Mouse (Mus musculus): Measurements from ENCODE around the gene Zfp821. TPM values are rescaled to one million over a fixed set of nuclear protein-coding genes. Genes with fewer than 3 reads are reported as not detected.

The Zfp821 gene
- polyA plus RNA-seq, 1 experiment from 2014 or later: 13.0 TPM

- no peak overlapping the region for H3K4me3 ChIP-seq (ENCODE audit: low read length)
- no peak overlapping the region for H3K27ac ChIP-seq (ENCODE audit: low read length)
- H3K9me3 ChIP-seq (ENCODE audit: control insufficient read depth, low read length): no peaks in the 10 kb centered on the region
- H3K36me3 ChIP-seq (ENCODE audit: control insufficient read depth, insufficient read depth, low read length): peaks cover 6% of the 10 kb centered on the region; the same call in 1 of the 2 replicates
- H3K4me1 ChIP-seq (ENCODE audit: control insufficient read depth, insufficient read depth, low read length): peaks cover 14% of the 10 kb centered on the region
- no peak overlapping the region for H3K9ac ChIP-seq (ENCODE audit: low read depth, low read length)
- no peak overlapping the region for H3K4me2 ChIP-seq (ENCODE audit: low read depth, low read length)
- WGBS: 88% methylated on average over 5 of the region's 5 CpGs
- ATAC-seq: no peak
- H3K27me3 ChIP-seq (replicated peaks; ENCODE audit: control insufficient read depth, insufficient read depth, low read length): no peaks in the 10 kb centered on the region
Observed at GRCm38 (mm10) chr8:109687248-109687647, 18.1 kb upstream of the Zfp821 start.

- peak overlapping the region; percentile 64 for H3K4me2 ChIP-seq (ENCODE audit: low read depth, low read length)
- ATAC-seq: no peak
- H3K9me3 ChIP-seq (ENCODE audit: control insufficient read depth, low read length): no peaks in the 10 kb centered on the region
- WGBS: 49% methylated on average over 5 of the region's 5 CpGs
- H3K36me3 ChIP-seq (ENCODE audit: control insufficient read depth, insufficient read depth, low read length): no peaks in the 10 kb centered on the region
- no peak overlapping the region for H3K27ac ChIP-seq (ENCODE audit: low read length)
- H3K9ac ChIP-seq (ENCODE audit: low read depth, low read length): 0 out of 2 replicates have a peak overlapping the region, but pooled peaks have one; percentile 13
- H3K4me1 ChIP-seq (ENCODE audit: control insufficient read depth, insufficient read depth, low read length): peaks cover 22% of the 10 kb centered on the region
- no peaks in the 10 kb centered on the region for H3K27me3 ChIP-seq (replicated peaks; ENCODE audit: control insufficient read depth, insufficient read depth, low read length)
- peak overlapping the region; percentile 98 for H3K4me3 ChIP-seq (ENCODE audit: low read length)
Observed at GRCm38 (mm10) chr8:109691769-109692168, 13.6 kb upstream of the Zfp821 start.

- peak; percentile 82 for ATAC-seq
- under 1% methylated on average over 38 of the region's 38 CpGs for WGBS
- peaks cover 22% of the 10 kb centered on the region for H3K4me1 ChIP-seq (ENCODE audit: control insufficient read depth, insufficient read depth, low read length)
- no peaks in the 10 kb centered on the region for H3K36me3 ChIP-seq (ENCODE audit: control insufficient read depth, insufficient read depth, low read length)
- peak overlapping the region; percentile 97 for H3K9ac ChIP-seq (ENCODE audit: low read depth, low read length)
- H3K9me3 ChIP-seq (ENCODE audit: control insufficient read depth, low read length): no peaks in the 10 kb centered on the region
- H3K27me3 ChIP-seq (replicated peaks; ENCODE audit: control insufficient read depth, insufficient read depth, low read length): no peaks in the 10 kb centered on the region
- H3K27ac ChIP-seq (ENCODE audit: low read length): peak overlapping the region; percentile 80
- peak overlapping the region; percentile 64 for H3K4me2 ChIP-seq (ENCODE audit: low read depth, low read length)
- H3K4me3 ChIP-seq (ENCODE audit: low read length): peak overlapping the region; percentile 98
Observed at GRCm38 (mm10) chr8:109692443-109693145, 12.8 kb upstream of the Zfp821 start.

- H3K27me3 ChIP-seq (replicated peaks; ENCODE audit: control insufficient read depth, insufficient read depth, low read length): no peaks in the 10 kb centered on the region
- H3K4me3 ChIP-seq (ENCODE audit: low read length): peak within 1 kb of the TSS; percentile 98
- under 1% methylated on average over 57 of the region's 57 CpGs for WGBS
Observed at GRCm38 (mm10) chr8:109693146-109693900, 12.0 kb upstream of the Zfp821 start, which contains the start of gene Ist1. Ist1 (minus strand) TSS chr8:109693260.

GRCm38 (mm10) chr8:109694154-109694553, 11.2 kb upstream of the Zfp821 start:
- 52% methylated on average over 6 of the region's 6 CpGs for WGBS

More at GRCm38 (mm10) chr8:109693146-109693900, 12.0 kb upstream of the Zfp821 start, which contains the start of gene Ist1:
- Histone ChIP-seq H3K9me3 (ENCODE audit: control insufficient read depth, low read length) (no peaks in the 10 kb centered on the region), H3K4me2 (ENCODE audit: low read depth, low read length) (peak within 1 kb of the TSS; percentile 86), H3K27ac (ENCODE audit: low read length) (peak within 1 kb of the TSS; percentile 80), H3K36me3 (ENCODE audit: control insufficient read depth, insufficient read depth, low read length) (no peaks in the 10 kb centered on the region), H3K9ac (ENCODE audit: low read depth, low read length) (peak within 1 kb of the TSS; percentile 97), H3K4me1 (ENCODE audit: control insufficient read depth, insufficient read depth, low read length) (peaks cover 22% of the 10 kb centered on the region)
- ATAC-seq: peak; percentile 99

GRCm38 (mm10) chr8:109697754-109698153, 7.6 kb upstream of the Zfp821 start:
- no peak overlapping the region for H3K4me3 ChIP-seq (ENCODE audit: low read length)
- no peaks in the 10 kb centered on the region for H3K36me3 ChIP-seq (ENCODE audit: control insufficient read depth, insufficient read depth, low read length)
- ATAC-seq: no peak
- H3K4me1 ChIP-seq (ENCODE audit: control insufficient read depth, insufficient read depth, low read length): peaks cover 8% of the 10 kb centered on the region
- no peaks in the 10 kb centered on the region for H3K9me3 ChIP-seq (ENCODE audit: control insufficient read depth, low read length)
- no peak overlapping the region for H3K9ac ChIP-seq (ENCODE audit: low read depth, low read length)
- no peak overlapping the region for H3K4me2 ChIP-seq (ENCODE audit: low read depth, low read length)
- H3K27me3 ChIP-seq (replicated peaks; ENCODE audit: control insufficient read depth, insufficient read depth, low read length): no peaks in the 10 kb centered on the region
- WGBS: 89% methylated on average over 1 of the region's 1 CpGs
- H3K27ac ChIP-seq (ENCODE audit: low read length): no peak overlapping the region

More at GRCm38 (mm10) chr8:109694154-109694553, 11.2 kb upstream of the Zfp821 start:
- no peaks in the 10 kb centered on the region for H3K27me3 ChIP-seq (replicated peaks; ENCODE audit: control insufficient read depth, insufficient read depth, low read length)
- ATAC-seq: no peak
- no peak overlapping the region for H3K4me2 ChIP-seq (ENCODE audit: low read depth, low read length)
- H3K27ac ChIP-seq (ENCODE audit: low read length): no peak overlapping the region
- H3K9ac ChIP-seq (ENCODE audit: low read depth, low read length): no peak overlapping the region
- H3K4me3 ChIP-seq (ENCODE audit: low read length): no peak overlapping the region; the same call in 1 of the 2 replicates
- no peaks in the 10 kb centered on the region for H3K9me3 ChIP-seq (ENCODE audit: control insufficient read depth, low read length)
- H3K4me1 ChIP-seq (ENCODE audit: control insufficient read depth, insufficient read depth, low read length): peaks cover 22% of the 10 kb centered on the region
- no peaks in the 10 kb centered on the region for H3K36me3 ChIP-seq (ENCODE audit: control insufficient read depth, insufficient read depth, low read length)

- H3K9ac ChIP-seq (ENCODE audit: low read depth, low read length): no peak overlapping the region
- WGBS: 81% methylated on average over 3 of the region's 3 CpGs
- H3K4me1 ChIP-seq (ENCODE audit: control insufficient read depth, insufficient read depth, low read length): peaks cover 8% of the 10 kb centered on the region
- H3K4me2 ChIP-seq (ENCODE audit: low read depth, low read length): no peak overlapping the region
- no peaks in the 10 kb centered on the region for H3K9me3 ChIP-seq (ENCODE audit: control insufficient read depth, low read length)
- no peaks in the 10 kb centered on the region for H3K27me3 ChIP-seq (replicated peaks; ENCODE audit: control insufficient read depth, insufficient read depth, low read length)
- no peak for ATAC-seq
- no peak overlapping the region for H3K27ac ChIP-seq (ENCODE audit: low read length)
- H3K36me3 ChIP-seq (ENCODE audit: control insufficient read depth, insufficient read depth, low read length): no peaks in the 10 kb centered on the region
- no peak overlapping the region for H3K4me3 ChIP-seq (ENCODE audit: low read length)
Observed at GRCm38 (mm10) chr8:109698477-109698876, 6.9 kb upstream of the Zfp821 start.

- H3K4me1 ChIP-seq (ENCODE audit: control insufficient read depth, insufficient read depth, low read length): peaks cover 13% of the 10 kb centered on the region
- no peaks in the 10 kb centered on the region for H3K9me3 ChIP-seq (ENCODE audit: control insufficient read depth, low read length)
- H3K36me3 ChIP-seq (ENCODE audit: control insufficient read depth, insufficient read depth, low read length): no peaks in the 10 kb centered on the region
- no peak; the same call in none of the 2 replicates for ATAC-seq
- H3K4me2 ChIP-seq (ENCODE audit: low read depth, low read length): peak overlapping the region; percentile 87
- H3K27ac ChIP-seq (ENCODE audit: low read length): 0 out of 2 replicates have a peak overlapping the region, but pooled peaks have one; percentile 34
- peak overlapping the region; percentile 99 for H3K9ac ChIP-seq (ENCODE audit: low read depth, low read length)
- 7% methylated on average over 24 of the region's 24 CpGs for WGBS
- H3K27me3 ChIP-seq (replicated peaks; ENCODE audit: control insufficient read depth, insufficient read depth, low read length): no peaks in the 10 kb centered on the region
- peak overlapping the region; percentile 94 for H3K4me3 ChIP-seq (ENCODE audit: low read length)
Observed at GRCm38 (mm10) chr8:109704565-109705319, 604 bp upstream of the Zfp821 start.
